Mouse (Mus musculus) lung, adult 2 months (tissue): ENCODE measurements around the gene Stk40.

Experiments
- CTCF ChIP-seq: fragments of 200-500 bp; IDR thresholded peaks from 2 replicates; pipeline ENCODE4 v1.5.1; 2011; ENCODE audit warnings: mild to moderate bottlenecking, low read length, control low read depth; ENCODE audit not compliant: insufficient read depth
- POLR2A ChIP-seq: fragments of 200-500 bp; IDR thresholded peaks from 2 replicates; pipeline ENCODE4 v1.6.1; 2011; ENCODE audit warnings: low read depth, mild to moderate bottlenecking, control low read depth, low read length, borderline replicate concordance; ENCODE audit errors: extremely low read depth

GRCm38 (mm10) chr4:126147533-126148160 lies 43.9 kb downstream of the Stk40 start, which contains the start of gene Eva1b:
- TF ChIP-seq CTCF (no peak), POLR2A (peak; percentile 10; the same call in 1 of the 2 replicates)
